Mouse (Mus musculus) embryonic stem cell, embryonic (primary cell): Measurements from ENCODE around the gene Plin2.

Experiments
- CTCF ChIA-PET, 4 experiments: fragments of 300-600 bp in 2 of 4; fragments of 350-600 bp in 2 of 4; sonication (Branson Sonifier 250); formaldehyde crosslinking; loops; one replicate each; lab custom pipeline; 2022; ENCODE audit warnings: inconsistent platforms in 2 of 4; lab: Charles Lee
- POLR2A ChIA-PET, 4 experiments: fragments of 300-600 bp in 2 of 4; fragments of 350-600 bp in 2 of 4; sonication (Branson Sonifier 250); formaldehyde crosslinking; loops; one replicate each; lab custom pipeline; 2022; ENCODE audit warnings: antibody characterized with exemption in 4 of 4, inconsistent platforms in 1 of 4; lab: Charles Lee

Gene Plin2

GRCm38 (mm10) chr4:86689056-86689735 is 19.3 kb upstream of the Plin2 start:
- ChIA-PET POLR2A (interaction anchor here in 2 of 4 experiments (1.2 to 1.5 kb wide), 6 partner anchors 18 to 114 kb away, joined by 3 to 5 read pairs (median 3); partner anchors contain the start of genes Haus6 (in 1 of the 2), Plin2 (in 1 of the 2) and Rraga (in 1 of the 2)), CTCF (no interaction called here)

DNA sequence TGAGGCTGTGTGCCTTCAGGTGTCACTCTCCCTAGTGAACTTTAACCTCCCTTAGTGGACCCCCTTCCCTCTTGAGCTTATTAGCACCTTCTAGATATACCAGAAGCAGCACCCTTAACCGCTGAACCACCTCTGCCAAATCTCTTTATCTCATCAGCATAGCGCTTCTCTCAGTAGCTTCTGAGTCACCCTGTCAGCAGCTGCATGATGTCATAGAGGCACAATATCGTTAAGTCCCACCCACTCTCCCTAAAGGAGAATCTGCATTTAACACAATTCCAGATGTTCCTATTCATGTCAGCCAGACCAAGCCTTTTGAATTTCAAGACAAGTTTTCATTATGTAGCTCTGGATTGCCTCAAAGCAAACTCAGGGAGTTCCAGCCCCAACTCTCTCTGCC is 16.7 kb upstream of the Plin2 start:
- CTCF ChIA-PET: interaction anchor here in 2 of 4 experiments (1.1 to 1.6 kb wide), 3 partner anchors 10 to 29 kb away, joined by 3 to 5 read pairs (median 3); no protein-coding TSS in a partner anchor
- POLR2A ChIA-PET: interaction anchor here in 3 of 4 experiments (0.5 to 2.9 kb wide), 22 partner anchors 9 to 1518 kb away, joined by 3 to 19 read pairs (median 4); partner anchors contain the start of genes Plin2 (in 2 of the 3), Rraga (in 2 of the 3) and Haus6 (in 1 of the 3)

DNA sequence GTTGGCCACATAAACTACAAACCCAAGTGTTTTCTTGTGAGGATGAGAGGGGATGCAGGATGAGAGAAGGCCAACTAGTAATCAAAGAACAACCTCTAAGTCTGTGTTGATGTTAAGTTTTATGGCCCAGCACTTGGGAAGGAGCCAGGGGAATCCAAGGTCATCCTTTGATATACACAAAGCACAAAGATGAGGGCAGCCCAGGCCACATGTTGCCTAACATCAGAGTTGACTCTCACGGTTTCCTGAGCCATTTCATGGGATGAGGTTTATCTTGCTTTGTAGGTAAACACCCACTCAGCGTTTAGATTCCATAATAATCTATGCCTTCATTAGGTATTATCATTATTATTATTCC is 16.1 kb upstream of the Plin2 start:
- CTCF ChIA-PET: interaction anchor here in 2 of 4 experiments (0.6 to 1.6 kb wide), 2 partner anchors 11 to 107 kb away, joined by 4 to 5 read pairs; no protein-coding TSS in a partner anchor
- POLR2A ChIA-PET: interaction anchor here in 3 of 4 experiments (0.5 to 2.9 kb wide), 21 partner anchors 10 to 1519 kb away, joined by 3 to 19 read pairs (median 4); partner anchors contain the start of genes Plin2 (in 2 of the 3), Rraga (in 2 of the 3) and Haus6 (in 1 of the 3)

DNA sequence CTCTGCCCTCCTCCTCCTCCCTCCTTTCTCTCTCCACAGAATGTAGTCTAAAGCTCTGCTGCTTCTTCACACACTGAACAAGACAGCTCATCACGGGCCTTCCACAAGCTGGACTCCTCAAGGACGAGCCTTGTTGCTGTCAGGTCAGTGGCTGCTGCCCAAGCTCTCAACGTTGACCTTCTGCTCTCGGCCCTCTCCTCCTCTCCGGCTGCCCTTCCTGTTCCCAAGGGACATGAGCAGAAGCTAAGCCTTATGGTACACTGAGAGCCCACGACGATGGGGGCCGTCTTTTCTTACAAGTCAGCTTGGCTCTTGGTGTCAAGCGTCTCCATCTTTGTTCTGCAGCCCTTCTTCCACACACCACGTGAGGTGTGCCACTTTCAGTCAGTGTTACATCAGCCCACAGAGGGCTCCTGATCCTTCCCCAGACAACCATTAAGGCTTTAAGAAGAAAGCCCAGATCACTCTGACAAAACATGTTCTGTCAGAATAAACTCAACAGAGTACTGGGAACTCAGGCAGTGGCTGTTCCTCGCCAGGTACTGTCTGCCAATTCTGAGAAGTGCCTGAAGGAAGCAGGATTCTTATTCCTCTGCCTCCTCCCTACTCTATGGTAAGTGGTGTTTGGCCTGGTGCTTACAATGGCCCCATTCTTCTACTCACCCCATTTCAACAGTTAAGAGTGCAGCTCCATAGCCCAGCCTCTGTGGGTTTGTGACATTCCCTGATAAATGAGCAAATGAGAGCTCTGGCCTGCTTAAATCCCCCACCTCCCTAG is 15.6 kb upstream of the Plin2 start:
- POLR2A ChIA-PET: interaction anchor here in 3 of 4 experiments (0.7 to 2.9 kb wide), 16 partner anchors 10 to 110 kb away, joined by 3 to 19 read pairs (median 4); partner anchors contain the start of genes Plin2 (in 2 of the 3), Rraga (in 2 of the 3) and Haus6 (in 1 of the 3)
- CTCF ChIA-PET: interaction anchor here in 2 of 4 experiments (0.6 to 1.6 kb wide), 2 partner anchors 11 to 107 kb away, joined by 4 to 5 read pairs; no protein-coding TSS in a partner anchor

DNA sequence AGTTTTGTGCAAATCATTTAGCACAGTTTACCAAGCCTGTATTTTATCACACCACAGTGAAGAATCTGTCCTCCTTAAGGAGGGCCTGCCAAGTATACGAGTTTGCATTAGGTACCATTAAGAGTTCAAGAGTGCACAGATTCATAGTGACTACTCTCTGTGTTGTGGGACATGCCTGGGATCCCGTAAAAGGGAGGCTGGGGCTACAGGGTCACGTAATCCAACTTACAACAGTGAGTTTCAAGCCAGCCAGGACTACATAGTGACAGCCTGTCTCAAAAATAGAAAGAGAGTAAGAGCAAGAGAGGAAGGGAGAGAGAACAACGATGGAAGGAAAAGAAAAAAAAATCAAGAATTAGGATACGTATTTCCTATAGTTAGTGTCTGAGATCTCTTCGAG is 14.9 kb upstream of the Plin2 start:
- POLR2A ChIA-PET: interaction anchor here in 3 of 4 experiments (0.7 to 2.9 kb wide), 14 partner anchors 10 to 173 kb away, joined by 3 to 19 read pairs (median 4); partner anchors contain the start of genes Plin2 (in 2 of the 3), Rraga (in 2 of the 3) and Rps6 (in 1 of the 3)
- CTCF ChIA-PET: interaction anchor here in 1 of 4 experiments (0.9 kb wide), 1 partner anchor 12 kb away, joined by 3 read pairs; no protein-coding TSS in a partner anchor

- POLR2A ChIA-PET: interaction anchor here in 3 of 4 experiments (0.6 to 1.7 kb wide), 12 partner anchors 9 to 180 kb away, joined by 3 to 6 read pairs (median 3); partner anchors contain the start of genes Plin2 (in 2 of the 3) and Rps6 (in 2 of the 3)
- CTCF ChIA-PET: interaction anchor here in 3 of 4 experiments (0.6 to 1.3 kb wide), 3 partner anchors 13 to 1534 kb away, joined by 3 to 7 read pairs (median 3); no protein-coding TSS in a partner anchor
These were observed 13.9 kb upstream of the Plin2 start for GRCm38 (mm10) chr4:86683746-86684145.

GRCm38 (mm10) chr4:86683280-86683679 is 13.4 kb upstream of the Plin2 start:
- CTCF ChIA-PET: interaction anchor here in 2 of 4 experiments (0.6 to 1.3 kb wide), 2 partner anchors 14 to 1533 kb away, joined by 3 to 7 read pairs; no protein-coding TSS in a partner anchor
- POLR2A ChIA-PET: interaction anchor here in 3 of 4 experiments (0.6 to 1.7 kb wide), 5 partner anchors 9 to 64 kb away, joined by 3 to 6 read pairs (median 4); partner anchors contain the start of gene Plin2 (in 1 of the 3)

DNA sequence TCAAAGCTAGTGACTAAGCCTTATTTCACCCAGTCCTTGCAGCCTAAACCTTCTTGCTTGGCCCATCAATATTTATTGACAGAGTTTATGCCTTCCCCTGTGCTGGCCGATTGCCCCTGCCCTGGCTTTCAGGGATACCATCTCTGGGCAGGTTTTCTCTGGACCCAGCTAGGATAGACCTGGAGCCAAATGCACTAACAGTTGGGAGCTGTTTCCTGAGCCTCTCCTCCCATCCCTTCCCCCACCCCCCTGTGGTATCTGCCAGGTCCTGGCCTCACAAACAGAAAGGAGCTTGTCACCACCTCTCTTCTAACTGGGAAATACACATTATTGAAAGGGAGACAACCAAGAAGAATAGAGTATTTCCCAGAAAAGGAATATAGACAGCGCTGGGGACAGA is 12.0 kb upstream of the Plin2 start:
- ChIA-PET CTCF (interaction anchor here in 1 of 4 experiments (0.6 kb wide), 1 partner anchor 94 kb away, joined by 4 read pairs; no protein-coding TSS in a partner anchor), POLR2A (interaction anchor here in 3 of 4 experiments (0.6 to 1.9 kb wide), 20 partner anchors 8 to 175 kb away, joined by 3 to 18 read pairs (median 4); partner anchors contain the start of genes Haus6 (in 3 of the 3), Plin2 (in 2 of the 3), Rraga (in 2 of the 3) and Dennd4c (in 1 of the 3))

- ChIA-PET CTCF (interaction anchor here in 1 of 4 experiments (0.6 kb wide), 1 partner anchor 93 kb away, joined by 4 read pairs; no protein-coding TSS in a partner anchor), POLR2A (interaction anchor here in 3 of 4 experiments (0.7 to 1.9 kb wide), 19 partner anchors 9 to 176 kb away, joined by 3 to 18 read pairs (median 4); partner anchors contain the start of genes Haus6 (in 3 of the 3), Plin2 (in 2 of the 3), Rraga (in 2 of the 3) and Dennd4c (in 1 of the 3))
These were observed 11.6 kb upstream of the Plin2 start for GRCm38 (mm10) chr4:86681421-86681820.

- POLR2A ChIA-PET: interaction anchor here in 2 of 4 experiments (0.6 to 1.7 kb wide), 3 partner anchors 12 to 68 kb away, joined by 3 to 4 read pairs (median 3); no protein-coding TSS in a partner anchor
These were observed 9.8 kb upstream of the Plin2 start for GRCm38 (mm10) chr4:86679686-86680085.

GRCm38 (mm10) chr4:86676756-86677155 is 6.9 kb upstream of the Plin2 start:
- CTCF ChIA-PET: no interaction called here
- POLR2A ChIA-PET: no interaction called here

More at GRCm38 (mm10) chr4:86679686-86680085, 9.8 kb upstream of the Plin2 start:
- CTCF ChIA-PET: interaction anchor here in 1 of 4 experiments (1.3 kb wide), 1 partner anchor 27 kb away, joined by 3 read pairs; no protein-coding TSS in a partner anchor

DNA sequence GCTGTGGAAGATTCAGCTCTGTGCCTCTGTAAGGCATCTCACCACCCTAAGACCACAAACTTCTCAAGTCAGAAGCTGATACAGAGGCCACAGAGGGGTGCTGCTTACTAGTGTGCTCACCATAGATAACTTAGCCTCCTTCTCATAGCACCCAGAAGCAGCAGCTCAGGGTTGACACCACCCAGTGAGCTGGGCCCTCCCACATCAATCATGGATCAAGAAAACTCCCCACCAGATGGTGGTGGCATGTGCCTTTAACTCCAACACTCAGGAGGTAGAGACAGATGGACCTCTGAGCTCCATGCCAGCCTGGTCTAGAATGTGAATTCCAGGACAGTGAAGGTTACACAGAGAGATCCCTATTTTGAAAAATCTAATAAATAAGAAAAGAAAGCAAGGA is 4.9 kb upstream of the Plin2 start:
- ChIA-PET CTCF (interaction anchor here in 1 of 4 experiments (0.6 to 1.4 kb wide), 2 partner anchors 16 to 102 kb away, joined by 3 read pairs; no protein-coding TSS in a partner anchor), POLR2A (interaction anchor here in 3 of 4 experiments (0.6 to 2.0 kb wide), 7 partner anchors 9 to 200 kb away, joined by 3 to 7 read pairs (median 4); no protein-coding TSS in a partner anchor)

- ChIA-PET CTCF (interaction anchor here in 1 of 4 experiments (0.6 to 1.4 kb wide), 2 partner anchors 17 to 102 kb away, joined by 3 read pairs; no protein-coding TSS in a partner anchor), POLR2A (interaction anchor here in 3 of 4 experiments (0.6 to 2.4 kb wide), 9 partner anchors 9 to 200 kb away, joined by 3 to 10 read pairs (median 4); no protein-coding TSS in a partner anchor)
These were observed 4.3 kb upstream of the Plin2 start for GRCm38 (mm10) chr4:86674150-86674549.

DNA sequence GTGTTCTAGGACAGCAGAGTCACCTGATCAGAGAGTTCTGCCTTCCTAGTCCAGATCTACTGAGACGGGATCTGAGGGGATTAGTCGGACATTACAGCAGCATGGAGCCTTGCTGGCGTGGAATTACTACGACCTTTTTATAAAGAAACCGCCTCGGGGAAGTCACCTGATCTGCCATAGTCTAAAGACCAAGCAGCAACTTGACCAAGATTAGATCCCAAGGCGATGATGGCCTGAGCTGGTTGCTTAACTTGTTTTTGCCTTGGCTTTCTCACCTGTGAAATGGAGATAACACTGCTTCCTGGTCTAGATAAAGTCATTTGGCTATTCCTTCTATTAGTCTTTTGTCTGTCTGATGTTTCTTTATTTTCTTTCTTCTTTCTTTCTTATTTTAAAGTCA is 2.6 kb upstream of the Plin2 start:
- CTCF ChIA-PET: no interaction called here
- POLR2A ChIA-PET: interaction anchor here in 2 of 4 experiments (0.7 to 3.4 kb wide), 8 partner anchors 9 to 97 kb away, joined by 3 to 18 read pairs (median 3); partner anchors contain the start of gene Rraga (in 1 of the 2)

DNA sequence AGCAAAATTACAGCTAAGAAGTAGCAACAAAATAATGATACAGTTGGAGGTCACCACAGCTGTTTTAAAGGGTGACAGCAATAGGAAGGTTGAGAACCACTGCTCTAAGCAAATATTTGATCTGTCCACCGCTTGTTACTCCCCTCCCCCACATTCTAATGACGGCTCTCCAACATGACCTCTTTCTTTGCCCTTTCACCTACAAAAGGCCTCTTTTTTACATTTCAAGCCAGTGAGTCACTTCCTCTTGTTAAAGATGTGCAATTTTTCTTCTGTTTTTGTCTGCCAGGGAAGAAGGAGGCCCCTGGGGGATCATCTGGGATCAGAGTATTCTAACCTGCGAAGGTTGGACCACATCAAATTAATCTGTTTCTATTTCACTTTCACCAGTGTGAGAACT is 1.9 kb upstream of the Plin2 start:
- POLR2A ChIA-PET: interaction anchor here in 2 of 4 experiments (0.7 to 3.4 kb wide), 11 partner anchors 10 to 96 kb away, joined by 3 to 18 read pairs (median 3); partner anchors contain the start of genes Haus6 (in 1 of the 2) and Rraga (in 1 of the 2)
- CTCF ChIA-PET: no interaction called here

DNA sequence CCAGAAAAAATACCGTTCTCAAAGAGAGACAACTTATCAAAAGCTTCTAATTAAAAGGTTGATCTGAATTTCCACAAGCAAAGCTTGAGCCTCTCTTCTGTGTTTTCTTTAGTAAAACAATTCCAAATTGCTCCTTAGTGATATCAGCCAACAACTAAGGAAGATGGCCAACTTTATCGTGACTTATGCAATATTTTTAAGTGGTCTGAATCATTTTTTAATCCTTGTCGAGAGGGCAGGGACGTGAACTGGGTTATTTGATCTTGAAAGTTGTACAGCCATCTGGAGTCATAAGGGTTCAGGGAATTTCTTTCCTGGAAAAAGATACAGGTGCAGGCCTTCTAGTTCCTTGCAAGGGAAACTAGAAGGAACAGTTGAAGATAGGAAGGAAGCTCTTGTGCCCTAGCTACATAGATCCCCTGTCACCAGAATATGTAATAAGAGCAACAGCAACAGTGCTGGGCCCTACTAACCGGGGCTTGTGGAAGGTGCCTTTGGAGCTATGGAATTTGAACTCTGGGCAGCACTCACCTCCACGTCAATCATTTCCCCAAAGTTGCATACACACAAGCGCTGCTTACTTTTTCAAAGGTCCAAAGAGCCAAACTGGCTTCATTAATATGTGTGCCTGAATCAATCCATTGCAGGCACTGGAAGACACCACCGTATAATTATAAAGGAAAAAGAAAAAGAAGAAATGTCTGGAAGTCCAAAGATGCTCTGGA is 884 bp upstream of the Plin2 start:
- CTCF ChIA-PET: interaction anchor here in 2 of 4 experiments (0.6 to 1.4 kb wide), 2 partner anchors 96 to 107 kb away, joined by 3 read pairs; no protein-coding TSS in a partner anchor
- POLR2A ChIA-PET: interaction anchor here in 3 of 4 experiments (0.6 to 3.4 kb wide), 21 partner anchors 11 to 255 kb away, joined by 3 to 19 read pairs (median 4); partner anchors contain the start of genes Haus6 (in 2 of the 3) and Rps6 (in 1 of the 3)
